Mouse (Mus musculus) ovary, postnatal 10 days (tissue): ENCODE results near the gene Lrrc1.

Experiments
- DNase-seq: peaks from one replicate; pipeline ENCODE4 v3.0.0; 2022; ENCODE audit warnings: low spot score

Lrrc1 gene

DNA sequence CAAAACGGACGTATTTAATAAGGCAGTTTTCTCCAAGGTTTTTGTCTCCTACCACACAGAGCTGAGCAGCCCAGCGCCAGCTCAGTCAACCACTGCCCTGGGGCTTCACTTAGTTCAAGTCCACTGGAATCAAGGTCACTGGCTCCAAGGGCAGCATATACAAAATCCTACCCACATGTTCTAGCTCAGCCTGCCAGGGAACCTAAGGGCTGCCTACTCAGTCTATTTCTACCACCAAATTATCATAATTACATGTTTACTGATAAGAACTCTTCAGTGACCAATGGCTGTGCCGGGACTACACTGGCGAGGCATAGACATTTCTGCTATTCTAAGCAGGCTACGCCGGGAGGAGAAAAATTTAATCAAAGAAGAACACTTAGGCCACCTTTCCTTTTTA is 80.8 kb downstream of the Lrrc1 start:
- DNase-seq: no peak

- DNase-seq: no peak
Observed at GRCm38 (mm10) chr9:77463195-77463594, 81.5 kb downstream of the Lrrc1 start.

GRCm38 (mm10) chr9:77461371-77461915 is 83.2 kb downstream of the Lrrc1 start:
- DNase-seq: no peak

- DNase-seq: no peak
Observed at GRCm38 (mm10) chr9:77460408-77460807, 84.3 kb downstream of the Lrrc1 start.

DNA sequence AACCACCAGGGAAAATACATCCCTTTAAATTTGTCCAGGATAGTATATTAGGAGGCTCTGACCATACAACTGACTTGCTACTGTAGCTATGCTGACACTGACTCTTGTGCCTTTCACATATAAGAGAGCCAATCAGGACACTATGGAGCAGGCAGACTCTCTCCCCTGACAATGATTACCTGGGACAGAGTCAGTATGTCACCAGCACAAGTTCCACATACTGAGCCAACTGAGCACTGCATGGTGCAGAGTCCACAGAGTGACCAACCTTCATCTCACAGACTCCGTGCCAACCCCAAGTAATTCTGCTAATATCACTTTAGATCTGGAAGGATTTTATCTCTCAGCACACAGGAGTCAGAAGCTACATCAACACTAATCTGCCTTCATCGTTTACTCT is 85.3 kb downstream of the Lrrc1 start:
- no peak for DNase-seq

GRCm38 (mm10) chr9:77456169-77456826 is 88.4 kb downstream of the Lrrc1 start:
- no peak for DNase-seq

DNA sequence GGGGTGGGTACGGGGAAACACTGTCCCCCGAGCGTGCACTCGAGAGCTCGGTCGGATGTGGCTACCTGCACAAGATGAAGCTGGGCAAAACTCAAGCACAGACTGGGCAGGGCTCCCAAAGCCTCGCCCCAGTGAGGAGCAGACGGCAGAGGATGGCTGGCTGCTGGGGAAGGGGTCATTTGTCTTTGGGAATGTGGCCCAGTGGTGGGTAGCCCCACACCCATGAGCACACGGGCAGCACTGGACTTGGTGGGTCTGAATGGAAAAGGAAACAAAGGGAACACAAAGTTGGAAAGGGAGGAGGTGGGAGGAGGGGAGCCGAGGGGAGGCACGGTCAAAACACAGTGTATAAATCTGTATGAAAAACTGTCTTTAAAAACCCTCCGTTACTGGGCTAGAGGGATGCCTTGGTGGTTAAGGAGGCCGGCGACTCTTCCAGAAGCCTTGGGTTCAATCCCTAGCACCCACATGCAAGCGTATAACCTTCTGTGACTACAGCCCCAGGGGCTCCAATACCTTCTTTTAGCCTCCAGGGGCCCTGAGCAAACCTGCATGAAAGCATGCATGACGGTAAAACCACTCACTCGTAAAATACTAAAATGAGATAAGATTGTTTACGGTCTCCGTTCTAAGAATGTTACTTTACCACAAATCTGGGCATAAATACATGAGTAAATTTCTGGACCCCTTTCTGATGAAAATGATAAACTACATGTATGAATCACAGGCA is 89.1 kb downstream of the Lrrc1 start:
- no peak for DNase-seq

- no peak for DNase-seq
Observed at GRCm38 (mm10) chr9:77452046-77452807, 92.4 kb downstream of the Lrrc1 start.

- no peak for DNase-seq
Observed at GRCm38 (mm10) chr9:77450447-77450846, 94.2 kb downstream of the Lrrc1 start.

DNA sequence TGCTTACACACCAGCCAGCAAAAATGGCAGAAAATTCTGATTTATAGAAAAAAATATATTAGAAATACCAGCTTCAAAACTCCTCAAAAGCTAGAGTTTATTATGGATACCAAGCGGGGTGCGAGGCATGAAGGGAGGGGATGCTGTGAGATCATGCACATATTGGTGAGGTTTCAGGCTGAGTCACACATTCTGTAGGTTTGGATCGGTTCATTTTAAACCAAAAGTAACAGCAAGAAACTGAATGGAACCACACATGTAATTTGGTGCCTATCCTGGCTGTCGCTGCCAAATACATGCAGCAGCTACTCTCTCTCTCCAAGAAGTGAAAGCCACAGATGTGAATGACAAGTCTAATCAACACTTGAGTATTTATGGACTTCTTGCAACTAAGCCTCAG is 99.8 kb downstream of the Lrrc1 start:
- DNase-seq: no peak

GRCm38 (mm10) chr9:77439371-77439770 is 105.3 kb downstream of the Lrrc1 start:
- DNase-seq: no peak

DNA sequence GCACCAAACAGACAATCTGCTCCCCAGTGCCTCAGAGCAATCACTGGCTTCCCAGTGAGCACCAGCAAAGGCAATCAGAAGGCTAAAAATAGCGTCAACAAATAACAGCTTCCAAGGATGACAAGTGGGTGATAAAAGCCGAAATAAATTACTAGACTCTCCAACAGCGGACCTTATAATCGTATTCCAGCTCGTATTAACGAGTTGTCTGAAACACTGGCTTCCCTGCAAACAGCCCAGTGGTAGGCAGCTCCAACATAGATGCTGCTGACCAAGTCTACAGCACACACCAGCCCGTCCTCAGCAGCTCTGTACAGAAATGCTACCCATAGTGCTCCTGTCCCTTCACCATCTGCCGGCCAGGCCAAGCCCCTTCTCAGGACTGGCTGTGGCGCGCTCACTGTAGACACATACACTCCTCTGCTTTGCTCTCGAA is 105.8 kb downstream of the Lrrc1 start:
- DNase-seq: no peak

DNA sequence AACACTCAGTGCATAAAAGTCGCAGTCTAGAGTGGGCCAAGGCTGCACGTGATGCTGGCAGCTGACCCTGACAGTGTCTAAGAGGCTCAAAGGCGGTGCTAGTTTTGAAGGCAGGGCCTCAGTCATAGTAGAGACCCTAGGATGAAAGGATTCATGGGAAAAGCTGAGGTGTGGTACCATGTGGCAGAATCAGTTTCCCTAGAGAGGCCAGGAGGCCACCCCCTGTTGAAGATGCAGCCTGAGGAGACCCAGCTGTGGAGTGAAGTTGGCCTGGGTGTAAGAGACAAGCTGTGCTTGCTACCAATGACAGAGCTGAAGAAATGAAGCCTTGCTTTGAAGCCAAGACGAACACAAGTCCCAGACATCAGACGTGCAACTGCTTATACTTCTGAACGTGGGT is 107.5 kb downstream of the Lrrc1 start:
- DNase-seq: no peak

DNA sequence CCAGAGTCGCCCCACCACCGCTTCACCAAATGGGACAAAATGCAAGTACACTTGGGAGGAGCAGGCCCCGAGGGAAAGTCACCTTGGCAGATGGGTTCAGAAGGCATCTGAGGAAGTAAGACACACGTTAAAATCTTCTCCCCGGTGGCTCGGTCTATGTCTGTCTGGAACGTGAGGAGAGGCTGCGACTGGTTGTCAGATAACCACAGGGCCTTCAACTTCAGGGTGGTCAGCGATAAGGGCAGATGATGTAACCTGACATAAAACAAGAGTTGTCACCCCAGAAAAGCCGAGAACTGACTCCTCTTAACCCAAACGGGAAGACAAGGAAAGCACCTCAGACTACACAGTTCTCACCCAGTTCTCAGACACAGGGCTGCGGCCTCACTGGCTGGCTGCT is 109.7 kb downstream of the Lrrc1 start:
- no peak for DNase-seq

GRCm38 (mm10) chr9:77433476-77433875 is 111.2 kb downstream of the Lrrc1 start:
- DNase-seq: no peak

- DNase-seq: no peak
Observed at GRCm38 (mm10) chr9:77432030-77432429, 112.6 kb downstream of the Lrrc1 start.

GRCm38 (mm10) chr9:77430413-77431087 is 114.1 kb downstream of the Lrrc1 start:
- DNase-seq: no peak

GRCm38 (mm10) chr9:77429230-77430015 is 115.2 kb downstream of the Lrrc1 start:
- DNase-seq: no peak

- DNase-seq: no peak
Observed at GRCm38 (mm10) chr9:77428748-77429140, 115.9 kb downstream of the Lrrc1 start.

DNA sequence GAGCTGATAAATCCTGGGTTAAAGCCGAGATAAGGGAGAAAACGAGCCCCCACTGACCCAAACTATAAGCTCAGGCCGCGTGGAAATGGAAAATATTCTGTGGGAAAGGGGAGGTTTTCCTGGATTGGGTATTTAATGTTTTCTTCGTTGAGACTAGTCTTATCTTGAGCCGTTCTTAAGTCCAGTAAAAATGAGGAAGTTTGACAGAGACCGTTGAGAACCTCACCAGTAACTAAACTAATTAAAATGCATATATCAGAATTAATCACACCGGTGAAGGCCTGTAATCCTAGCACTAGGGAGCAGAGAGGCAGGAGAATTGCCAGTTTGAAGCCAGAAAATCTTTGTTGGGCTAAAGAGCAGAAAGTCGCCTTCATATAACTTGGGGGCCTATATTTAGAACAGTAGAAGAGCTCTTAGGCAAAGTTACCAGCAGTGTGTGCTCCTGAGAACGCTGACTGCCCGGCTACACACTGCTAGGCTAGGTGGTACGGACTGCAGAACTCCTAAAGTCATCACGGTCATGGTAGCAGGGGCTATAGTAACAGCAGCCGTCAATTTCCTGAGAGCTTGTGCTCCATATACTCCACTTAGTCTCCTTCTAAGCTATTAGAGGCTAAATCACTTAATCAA is 116.4 kb downstream of the Lrrc1 start:
- DNase-seq: no peak
